Mouse (Mus musculus) olfactory bulb, adult 2 months (tissue): Measurements from ENCODE around the gene Lrrc72.

Experiments used
- CTCF ChIP-seq: fragments of 200-500 bp; IDR thresholded peaks from 2 replicates; pipeline ENCODE4 v1.5.1; 2012; ENCODE audit warnings: low read depth, mild to moderate bottlenecking, low read length, moderate library complexity; ENCODE audit not compliant: insufficient read depth
- POLR2A ChIP-seq: fragments of 200-500 bp; IDR thresholded peaks from 2 replicates; pipeline ENCODE4 v1.6.1; 2012; ENCODE audit warnings: mild to moderate bottlenecking, low read depth, low read length, moderate library complexity; ENCODE audit not compliant: insufficient read depth

DNA sequence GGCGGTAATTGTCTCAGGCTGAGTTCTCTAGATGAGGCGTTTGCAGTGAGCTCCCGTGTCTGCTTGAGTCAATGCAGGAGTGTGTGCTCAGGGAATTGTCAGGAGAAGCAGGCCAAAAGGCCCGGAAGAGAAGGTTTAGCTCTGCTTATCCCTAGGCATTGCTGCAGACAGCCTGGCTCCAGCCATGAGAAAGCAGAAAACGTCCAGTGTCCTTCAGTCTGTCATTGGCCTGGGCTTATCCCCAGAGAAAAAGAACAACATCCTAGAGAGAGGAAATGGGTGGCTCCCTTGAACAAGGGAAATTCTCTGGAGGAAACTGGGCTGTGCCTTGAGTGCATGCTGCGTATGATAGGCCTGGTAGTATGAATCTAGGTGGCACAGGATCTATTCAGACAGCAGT lies 70.6 kb downstream of the Lrrc72 start:
- TF ChIP-seq CTCF (no peak), POLR2A (no peak)
